Mouse (Mus musculus) c-Kit-positive CD71-negative TER-119-negative erythroid progenitor cells, embryonic 14.5 days (primary cell): ENCODE data around the gene Btc.
A peak's percentile ranks its signal among the peaks of the same experiment; 100 is the strongest.

Experiments
- DNase-seq: peaks from one replicate; pipeline ENCODE4 v3.0.0-alpha.2; 2013; ENCODE audit warnings: low read depth

The Btc gene

DNA sequence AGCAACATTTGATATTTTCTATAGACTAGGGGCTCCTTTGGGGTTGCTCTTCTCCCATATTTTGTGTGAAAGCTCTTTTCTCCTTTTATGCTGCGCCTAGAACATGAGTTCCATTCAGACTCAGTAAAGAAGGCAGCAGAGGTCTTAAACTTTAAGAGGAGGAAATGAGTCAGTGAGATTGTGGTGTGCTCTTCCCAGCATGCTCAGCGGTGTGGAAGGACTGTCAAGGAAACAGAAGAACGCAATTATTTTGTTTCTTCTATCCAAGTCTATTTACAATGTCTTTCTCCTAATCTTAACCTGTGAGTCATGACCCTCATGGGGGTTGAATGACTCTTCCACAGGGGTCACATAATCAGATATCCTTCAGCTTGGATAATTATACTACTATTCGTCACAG lies 82.4 kb downstream of the Btc start:
- no peak for DNase-seq

DNA sequence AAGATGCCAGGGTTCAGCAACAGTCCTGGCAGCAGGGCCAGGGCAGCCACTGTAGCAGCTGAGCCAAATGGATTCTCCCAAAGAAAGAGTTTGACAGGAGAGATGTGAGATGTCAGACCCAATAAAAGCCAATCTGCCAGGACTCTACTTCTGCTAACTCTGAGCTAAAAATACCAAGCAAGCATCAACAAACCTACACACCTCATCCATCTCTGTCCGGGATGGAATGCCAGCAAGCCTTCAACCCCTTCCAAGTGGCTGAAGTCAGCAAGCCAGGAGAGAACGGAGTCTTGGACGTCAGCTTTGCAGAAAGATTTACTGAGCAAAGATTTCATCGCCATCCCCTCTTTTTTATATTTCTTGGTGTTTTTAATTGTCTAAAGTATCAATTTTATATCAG lies 88.8 kb downstream of the Btc start:
- DNase-seq, result no peak

DNA sequence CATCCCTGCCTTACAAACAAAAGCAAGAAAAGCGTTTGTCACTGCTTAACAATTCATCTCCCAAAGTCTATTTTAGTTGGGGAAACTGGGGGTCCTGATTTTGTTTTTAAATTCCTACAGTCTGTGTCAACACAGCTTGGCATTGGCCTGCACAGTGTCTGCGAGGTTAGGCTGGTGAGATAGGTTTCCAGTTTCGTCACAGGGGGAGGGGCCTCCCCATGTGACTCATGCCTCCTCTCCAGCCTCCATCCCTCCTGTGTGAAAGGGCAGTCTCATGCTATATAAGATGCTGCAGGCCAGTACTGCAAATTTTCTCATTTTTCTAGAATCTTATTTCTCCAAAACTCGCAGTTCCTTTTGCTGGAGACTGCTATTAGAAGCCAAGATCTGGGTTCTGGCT lies 91.0 kb downstream of the Btc start:
- DNase-seq, result no peak

DNA sequence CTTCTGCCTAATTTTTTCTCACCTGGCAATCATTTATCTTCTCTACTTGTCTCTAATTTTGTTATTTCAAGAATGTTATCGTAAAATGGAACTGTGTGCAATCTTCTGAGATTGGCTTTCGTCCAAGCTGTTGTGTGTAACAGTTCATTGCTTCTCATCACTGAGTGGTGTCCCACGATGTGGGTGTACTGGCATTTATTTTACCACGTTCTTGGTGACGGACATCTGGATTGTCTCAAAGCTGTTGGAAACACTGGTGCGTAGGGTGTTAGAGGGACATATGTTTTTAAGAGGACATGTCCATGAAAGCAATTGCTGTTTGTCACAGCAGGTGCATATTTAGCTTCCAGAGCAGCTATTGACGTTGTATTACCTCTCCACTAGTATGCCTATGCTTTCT lies 94.2 kb downstream of the Btc start:
- DNase-seq, result no peak

- peak; percentile 44 for DNase-seq
Observed at GRCm38 (mm10) chr5:91307907-91308306, 94.9 kb downstream of the Btc start.
